Mouse (Mus musculus) forebrain, embryonic 16.5 days (tissue): ENCODE measurements around the gene Gm28372. TPM values are rescaled to one million over a fixed set of nuclear protein-coding genes. Genes with fewer than 3 reads are reported as not detected.

Source experiments
- ATAC-seq: fragments of 200-750 bp; cut with Nextera tagmentation; 2 replicates; pipeline ENCODE4 v1.8.0; 2017; ENCODE audit warnings: mild to moderate bottlenecking, moderate library complexity
- H3K27ac ChIP-seq: fragments of 300-500 bp; sonication (generic); 2 replicates; pipeline ENCODE4 v1.5.1; 2014; ENCODE audit warnings: low read length, control low read depth
- H3K27me3 ChIP-seq: fragments of 300-500 bp; sonication (generic); replicated peaks from 2 replicates; pipeline ENCODE4 v1.6.1; 2014; ENCODE audit warnings: low read length; ENCODE audit not compliant: control insufficient read depth, insufficient read depth
- H3K36me3 ChIP-seq: fragments of 300-500 bp; sonication (generic); 2 replicates; pipeline ENCODE4 v1.6.1; 2014; ENCODE audit not compliant: control insufficient read depth, insufficient read depth
- H3K4me1 ChIP-seq: fragments of 300-500 bp; sonication (generic); replicated peaks from 2 replicates; pipeline ENCODE4 v1.6.1; 2014; ENCODE audit warnings: low read length; ENCODE audit not compliant: control insufficient read depth, insufficient read depth
- H3K4me2 ChIP-seq: fragments of 300-500 bp; sonication (generic); 2 replicates; pipeline ENCODE4 v1.6.1; 2014; ENCODE audit warnings: mild to moderate bottlenecking, low read length, control low read depth
- H3K4me3 ChIP-seq: fragments of 300-500 bp; sonication (generic); replicated peaks from 2 replicates; pipeline ENCODE4 v1.5.1; 2014; ENCODE audit warnings: mild to moderate bottlenecking, low read length, control low read depth
- H3K9ac ChIP-seq: fragments of 300-500 bp; sonication (generic); replicated peaks from 2 replicates; pipeline ENCODE4 v1.6.1; 2014; ENCODE audit warnings: low read depth, low read length, control low read depth
- H3K9me3 ChIP-seq: fragments of 300-500 bp; sonication (generic); 2 replicates; pipeline ENCODE4 v1.6.1; 2016; ENCODE audit warnings: low read length; ENCODE audit not compliant: control insufficient read depth
- WGBS: fragments of 180-500 bp; shearing (Covaris S2); extraction: QIAGEN DNeasy Blood & Tissue Kit; methylation state at CpG from one replicate; pipeline ENCODE4 v1.1.7; 2014; 5-methylcytosine and 5-hydroxymethylcytosine counted together
- polyA plus RNA-seq: library from polyadenylated mRNA; unstranded; fragments of >200 nt; fragmentation: Nextera tagmentation; extraction: Ambion mirVana; gene quantifications from 2 replicates; pipeline ENCODE4 v1.2.1, GENCODE M21; 2015

The Gm28372 gene
- polyA plus RNA-seq, 1 experiment from 2014 or later = not detected

DNA sequence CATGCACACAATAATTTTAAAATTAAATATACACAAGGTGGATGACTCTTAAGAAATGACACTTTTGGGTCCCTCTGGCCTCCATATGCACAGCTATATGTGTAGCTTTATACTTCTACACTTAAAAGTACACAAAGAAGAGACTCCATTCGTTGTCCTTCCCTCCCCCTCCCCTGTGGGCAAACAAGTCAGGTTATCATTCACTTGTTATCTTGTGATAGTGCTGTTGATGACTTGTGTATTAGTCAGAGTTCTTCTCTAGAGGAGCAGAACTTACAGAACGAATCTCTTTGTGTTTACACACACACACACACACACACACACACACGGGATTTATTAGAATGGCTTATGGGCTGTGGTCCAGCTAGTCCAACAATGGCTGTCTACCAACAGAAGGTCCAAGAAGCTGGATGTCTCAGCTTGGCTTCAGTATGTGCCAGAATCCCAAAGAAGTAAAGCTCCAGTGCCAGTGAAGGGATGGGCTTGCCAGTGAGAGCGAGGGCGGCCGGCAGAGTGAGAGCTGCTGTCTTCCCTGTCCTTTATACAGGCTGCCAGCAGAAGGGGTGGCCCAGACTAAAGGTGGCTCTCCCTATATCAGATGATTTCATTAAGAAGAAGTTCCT is 49.8 kb downstream of the Gm28372 start:
- 55% methylated on average over 6 of the region's 6 CpGs for WGBS
- Histone ChIP-seq H3K36me3 (no peaks in the 10 kb centered on the region), H3K4me1 (peaks cover 38% of the 10 kb centered on the region), H3K4me2 (no peak overlapping the region), H3K27ac (no peak overlapping the region), H3K27me3 (no peaks in the 10 kb centered on the region), H3K4me3 (no peak overlapping the region), H3K9ac (no peak overlapping the region), H3K9me3 (no peaks in the 10 kb centered on the region)
- ATAC-seq = no peak

Other genes with a start within 250 kb of the Gm28372 start
- gene Snrpb, start 225.8 kb upstream of the Gm28372 start, polyA plus RNA-seq = 418 TPM in 2 replicates
- not detected in 2 replicates for gene Tmc2, start 210.0 kb upstream of the Gm28372 start, polyA plus RNA-seq
- gene Nop56, start 130.8 kb upstream of the Gm28372 start, polyA plus RNA-seq = 287 and 297 TPM in 2 replicates
- 176 and 179 TPM in 2 replicates for gene Idh3b, start 120.7 kb upstream of the Gm28372 start, polyA plus RNA-seq
- gene Ebf4, start 110.1 kb upstream of the Gm28372 start, polyA plus RNA-seq = 2.7 and 3.7 TPM in 2 replicates
- 18.1 and 19.0 TPM in 2 replicates for gene Cpxm1, start 7.7 kb upstream of the Gm28372 start, polyA plus RNA-seq
- 0.73 and 0.86 TPM in 2 replicates for gene 1700020A23Rik, start within 50 bp of the Gm28372 start, polyA plus RNA-seq
- 0.27 TPM in 1 of 2 replicates, not detected in the other for gene Tmem239, start 1.2 kb downstream of the Gm28372 start, polyA plus RNA-seq
- gene Vps16, start 19.1 kb downstream of the Gm28372 start, polyA plus RNA-seq = 134 and 138 TPM in 2 replicates
- 17.3 and 17.8 TPM in 2 replicates for gene Pced1a, start 19.5 kb downstream of the Gm28372 start, polyA plus RNA-seq
- 152 and 160 TPM in 2 replicates for gene Ptpra, start 45.0 kb downstream of the Gm28372 start, polyA plus RNA-seq
- 76.3 and 86.2 TPM in 2 replicates for gene Mrps26, start 158.5 kb downstream of the Gm28372 start, polyA plus RNA-seq
- gene Oxt, start 170.9 kb downstream of the Gm28372 start, polyA plus RNA-seq = 2.4 TPM in 1 of 2 replicates, not detected in the other
- gene Avp, start 177.3 kb downstream of the Gm28372 start, polyA plus RNA-seq = 4.7 and 23.5 TPM in 2 replicates
- 12.5 and 17.2 TPM in 2 replicates for gene Fastkd5, start 224.8 kb downstream of the Gm28372 start, polyA plus RNA-seq
- 13.7 and 14.7 TPM in 2 replicates for gene Ubox5, start 224.8 kb downstream of the Gm28372 start, polyA plus RNA-seq
- 8.4 and 11.3 TPM in 2 replicates for gene Lzts3, start 237.6 kb downstream of the Gm28372 start, polyA plus RNA-seq